8 mouse cellular contexts compared by ENCODE assay signal in the genomic region with DNA sequence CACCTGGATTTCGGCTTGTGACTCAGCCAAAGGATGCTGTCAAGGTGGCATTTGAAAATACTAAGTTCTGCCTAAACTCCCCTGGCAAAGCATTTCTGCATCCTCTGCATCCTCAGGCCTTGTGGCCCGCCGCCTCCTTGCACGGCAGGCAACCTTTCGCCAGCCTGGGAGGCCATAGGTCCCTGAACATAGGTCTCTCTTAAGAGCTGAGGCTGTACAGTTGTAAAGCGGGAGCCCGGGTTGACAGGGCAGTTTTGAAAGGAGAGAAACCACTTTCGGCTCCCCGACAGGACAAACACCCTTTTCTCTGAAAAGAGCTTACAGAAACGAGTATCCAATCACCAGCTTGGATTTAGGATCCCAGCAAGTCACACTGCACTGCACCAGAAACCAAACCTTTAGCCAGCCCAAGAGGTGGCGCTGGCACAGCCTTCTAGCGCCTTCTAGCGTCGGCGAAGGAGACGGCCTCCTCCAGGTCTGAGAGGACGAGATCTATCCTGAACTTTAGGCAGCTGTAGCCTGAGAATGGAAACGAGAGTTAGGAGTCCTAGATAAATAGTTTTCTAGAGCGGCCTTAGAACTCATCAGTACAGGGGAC. TPM values are rescaled to one million over a fixed set of nuclear protein-coding genes. Genes with fewer than 3 reads are reported as not detected.
A peak's percentile ranks its signal among the peaks of the same experiment; 100 is the strongest.
DNase-seq lines count a peak whose midpoint lies in the region; ATAC-seq and TF ChIP-seq lines count a peak whose summit lies in the region.

No protein-coding gene starts in this region.

- H3K79me2 ChIP-seq in heart, adult 2 months (replicated peaks; ENCODE audit: control insufficient read depth, insufficient read depth, low read length): no peaks in the 10 kb centered on the region

- intact Hi-C loops in heart, adult 2 months (cut with DNase I): loop anchor here (1.0 kb wide), 2 partner anchors 112 to 126 kb away; no protein-coding TSS in a partner anchor

- H3K4me1 ChIP-seq in embryonic facial prominence, embryonic 10.5 days: peaks cover 8% of the 10 kb centered on the region; the same call in 1 of the 2 replicates
- H3K4me1 ChIP-seq in heart, adult 2 months (ENCODE audit: control insufficient read depth, insufficient read depth, low read length): no peaks in the 10 kb centered on the region
- H3K4me1 ChIP-seq in limb, embryonic 10.5 days: peaks cover 5% of the 10 kb centered on the region
- peaks cover 6% of the 10 kb centered on the region; the same call in 1 of the 2 replicates for H3K4me1 ChIP-seq in midbrain, embryonic 12.5 days

- TF ChIP-seq CTCF in heart, adult 2 months (IDR thresholded peaks at IDR 0.05): no peak; the same call in none of the 2 replicates

- 9% methylated on average over 19 of the region's 19 CpGs for WGBS in embryonic facial prominence, embryonic 10.5 days
- WGBS in heart, adult 2 months: 22% methylated on average over 19 of the region's 19 CpGs
- WGBS in limb, embryonic 10.5 days: 14% methylated on average over 19 of the region's 19 CpGs
- WGBS in midbrain, embryonic 12.5 days: 10% methylated on average over 19 of the region's 19 CpGs

- peak overlapping the region; percentile 53 for H3K4me2 ChIP-seq in midbrain, embryonic 12.5 days (replicated peaks)

- peak overlapping the region; percentile 46 for H3K4me3 ChIP-seq in embryonic facial prominence, embryonic 10.5 days
- H3K4me3 ChIP-seq in heart, adult 2 months: no peak overlapping the region
- H3K4me3 ChIP-seq in limb, embryonic 10.5 days: peak overlapping the region; percentile 39
- peak overlapping the region; percentile 28 for H3K4me3 ChIP-seq in midbrain, embryonic 12.5 days

- H3K27ac ChIP-seq in embryonic facial prominence, embryonic 10.5 days (replicated peaks): peak overlapping the region; percentile 55; the same call in 1 of the 2 replicates
- no peak overlapping the region for H3K27ac ChIP-seq in heart, adult 2 months
- H3K27ac ChIP-seq in limb, embryonic 10.5 days: peak overlapping the region; percentile 62; the same call in 1 of the 2 replicates
- no peak overlapping the region for H3K27ac ChIP-seq in midbrain, embryonic 12.5 days (replicated peaks)

- H3K27me3 ChIP-seq in embryonic facial prominence, embryonic 10.5 days (replicated peaks; ENCODE audit: low read depth, poor library complexity, severe bottlenecking): no peaks in the 10 kb centered on the region
- no peaks in the 10 kb centered on the region for H3K27me3 ChIP-seq in heart, adult 2 months (ENCODE audit: control insufficient read depth, insufficient read depth, low read length)
- no peaks in the 10 kb centered on the region for H3K27me3 ChIP-seq in limb, embryonic 10.5 days (ENCODE audit: low read depth, poor library complexity, severe bottlenecking)
- H3K27me3 ChIP-seq in midbrain, embryonic 12.5 days: peaks cover 12% of the 10 kb centered on the region

- H3K9me3 ChIP-seq in embryonic facial prominence, embryonic 10.5 days: 0 out of 2 replicates have a peak, but pooled peaks cover 3% of the 10 kb centered on the region
- no peaks in the 10 kb centered on the region for H3K9me3 ChIP-seq in limb, embryonic 10.5 days (replicated peaks)
- H3K9me3 ChIP-seq in midbrain, embryonic 12.5 days: no peaks in the 10 kb centered on the region

- H3K36me3 ChIP-seq in embryonic facial prominence, embryonic 10.5 days (replicated peaks): no peaks in the 10 kb centered on the region
- no peaks in the 10 kb centered on the region for H3K36me3 ChIP-seq in heart, adult 2 months (ENCODE audit: control insufficient read depth, insufficient read depth, low read length)
- no peaks in the 10 kb centered on the region for H3K36me3 ChIP-seq in limb, embryonic 10.5 days
- no peaks in the 10 kb centered on the region for H3K36me3 ChIP-seq in midbrain, embryonic 12.5 days

- TF ChIP-seq POLR2A in heart, adult 2 months (IDR thresholded peaks at IDR 0.05; ENCODE audit: insufficient read depth, low read depth, low read length): no peak

- no peak overlapping the region for H3K9ac ChIP-seq in heart, adult 2 months (ENCODE audit: low read depth, low read length)
- H3K9ac ChIP-seq in midbrain, embryonic 12.5 days (replicated peaks): peak overlapping the region; percentile 47; the same call in 1 of the 2 replicates

- ATAC-seq in midbrain, embryonic 12.5 days (ENCODE audit: low FRiP score, low read depth): peak; percentile 87

- peak; percentile 98 for TF ChIP-seq EP300 in heart, adult 2 months (IDR thresholded peaks at IDR 0.05; ENCODE audit: insufficient read depth, low read depth, low read length)

- peak; percentile 77 for DNase-seq in A20 (ENCODE audit: low read depth, low spot score)
- DNase-seq in adrenal gland, postnatal 14 days: peak; percentile 83
- DNase-seq in embryonic facial prominence, embryonic 10.5 days (ENCODE audit: low spot score): peak; percentile 82
- DNase-seq in heart, adult 2 months: peak; percentile 74 to 81
- peak; percentile 72 for DNase-seq in kidney, adult 18-20 months
- DNase-seq in limb, embryonic 10.5 days (ENCODE audit: low spot score): peak; percentile 79
- peak; percentile 27 to 57 for DNase-seq in spleen, adult 18-20 months

RNA-seq across cellular contexts. Expression of a gene that starts 50.2 kb away (rescaled TPM):
- 383 and 441 TPM in 2 replicates for total RNA-seq in adrenal gland, postnatal 14 days (2021)
- polyA plus RNA-seq in embryonic facial prominence, embryonic 10.5 days (2016; fragmentation: Nextera tagmentation; extraction: Ambion mirVana): 477 and 521 TPM in 2 replicates
- 100 to 1,000 TPM; 115 to 126 TPM for total RNA-seq in heart, adult 2 months (2021)
- polyA plus RNA-seq in heart, adult 2 months (2012; rRNA removed): 217 and 259 TPM in 2 replicates
- polyA plus RNA-seq in limb, embryonic 10.5 days (2016; fragmentation: Nextera tagmentation; extraction: Ambion mirVana): 411 and 501 TPM in 2 replicates
- 611 and 617 TPM in 2 replicates for polyA plus RNA-seq in midbrain, embryonic 12.5 days (2016; fragmentation: Nextera tagmentation; extraction: Ambion mirVana)

Comparison
In these comparisons a context has a peak if more than half of its experiments do, and no peak if none do; other contexts are left out.
1. H3K27ac ChIP-seq: peak in embryonic facial prominence, embryonic 10.5 days (single experiment) and limb, embryonic 10.5 days (single experiment); none in heart, adult 2 months (single experiment) and midbrain, embryonic 12.5 days (single experiment).
2. Peak in every context shown above with its lines, with median percentiles within 50 percentile points of each other: DNase-seq.